Mouse (Mus musculus): Measurements from ENCODE around the gene Nmi.
A peak's percentile ranks its signal among the peaks of the same experiment; 100 is the strongest.

Gene Nmi

DNA sequence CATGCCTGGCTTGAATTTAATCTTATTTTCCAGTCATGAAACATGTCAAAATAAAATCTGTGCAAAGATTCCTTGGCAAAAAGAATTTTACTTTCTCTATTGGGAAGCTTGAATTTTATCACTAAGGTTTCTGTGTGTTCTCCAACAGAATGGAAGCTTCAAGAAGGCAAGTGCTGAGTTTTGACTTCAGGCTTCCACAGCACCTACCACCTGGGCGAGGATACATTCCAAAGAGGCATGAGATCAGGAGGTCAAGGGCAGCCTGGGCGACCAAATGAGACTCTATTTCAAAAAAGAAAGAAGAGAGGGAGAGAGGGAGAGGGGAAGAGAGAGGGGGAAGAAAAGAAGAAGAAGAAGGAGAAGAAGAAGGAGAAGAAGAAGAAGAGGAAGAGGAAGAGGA, 27.5 kb downstream of the Nmi start:
- DNase-seq (ENCODE audit: low read depth, low spot score): no peak

DNA sequence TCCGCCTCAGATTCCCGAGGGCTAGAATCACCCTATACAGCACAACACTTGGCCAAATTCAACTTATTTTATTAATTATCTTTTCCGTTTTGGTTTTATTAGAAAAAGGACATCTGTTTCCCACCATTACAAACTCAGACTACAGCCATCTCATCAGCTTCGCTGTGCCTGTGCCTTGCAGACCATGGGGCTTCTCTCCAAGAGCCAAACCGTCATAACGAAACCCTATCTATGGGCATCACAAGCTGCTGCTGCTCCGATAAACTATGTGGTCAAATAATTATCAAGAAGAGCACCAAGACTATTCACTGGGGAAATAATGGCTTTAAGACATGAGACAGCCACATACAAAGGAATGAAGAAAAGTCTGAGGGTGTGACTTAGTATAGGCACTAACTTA, 31.5 kb downstream of the Nmi start:
- no peak for DNase-seq (ENCODE audit: low read depth, low spot score)

DNA sequence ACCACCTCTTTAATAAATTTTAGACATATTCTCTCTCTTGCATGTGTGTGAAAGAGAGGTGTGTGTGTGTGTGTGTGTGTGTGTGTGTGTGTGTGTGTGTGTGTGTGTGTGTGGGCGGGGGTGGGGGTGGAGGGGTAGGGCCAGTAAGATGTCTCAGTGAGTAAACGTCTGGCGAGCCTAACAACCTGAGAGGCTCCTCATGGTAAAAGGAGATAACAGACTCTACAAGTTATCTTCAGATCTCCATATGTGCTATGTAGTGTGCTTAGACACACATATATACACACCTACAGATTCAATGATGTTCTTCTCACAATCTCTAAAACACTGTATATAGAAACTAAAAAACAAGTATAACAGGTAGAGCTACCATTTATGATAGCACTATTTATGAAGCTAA, 34.5 kb downstream of the Nmi start:
- no peak for DNase-seq (ENCODE audit: low read depth, low spot score)

DNA sequence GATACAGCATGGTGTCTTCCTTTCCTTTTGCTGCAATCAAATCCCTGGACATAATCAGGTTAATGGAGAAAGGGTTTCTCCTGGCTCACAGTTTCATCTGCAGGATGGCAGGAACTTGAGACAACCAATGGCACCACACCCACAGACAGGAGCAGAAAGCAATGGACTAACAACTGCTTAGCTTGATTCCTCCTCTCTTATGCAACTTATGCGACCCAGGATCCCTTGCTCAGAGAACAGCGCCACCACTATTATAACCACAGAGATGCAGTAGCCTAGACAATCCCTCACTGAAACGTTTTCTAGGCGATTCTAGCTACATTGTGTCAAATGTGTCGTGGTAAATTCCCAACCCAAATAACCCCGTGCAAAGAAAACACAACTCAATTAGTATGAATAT, 36.3 kb downstream of the Nmi start:
- DNase-seq (ENCODE audit: low read depth, low spot score): peak; percentile 5

DNA sequence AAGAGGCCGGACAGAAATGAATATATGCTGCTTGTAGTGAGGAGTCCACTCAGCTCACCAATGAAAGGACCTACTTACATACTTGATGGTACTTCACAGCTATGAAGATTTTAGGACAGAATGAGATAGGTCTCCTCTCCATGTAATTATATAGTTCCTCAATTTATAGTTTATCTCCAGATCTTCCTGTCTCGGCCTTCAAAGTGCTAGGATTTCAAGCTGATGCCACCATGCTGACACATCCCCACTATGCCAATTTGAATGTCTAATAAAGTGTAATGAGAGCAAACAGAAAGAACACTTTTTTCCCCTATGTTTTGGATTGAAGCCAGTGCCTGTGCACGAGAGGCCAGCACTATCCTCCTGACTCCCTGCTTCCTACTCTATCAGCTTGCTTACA, 36.7 kb downstream of the Nmi start:
- no peak for DNase-seq (ENCODE audit: low read depth, low spot score)

DNA sequence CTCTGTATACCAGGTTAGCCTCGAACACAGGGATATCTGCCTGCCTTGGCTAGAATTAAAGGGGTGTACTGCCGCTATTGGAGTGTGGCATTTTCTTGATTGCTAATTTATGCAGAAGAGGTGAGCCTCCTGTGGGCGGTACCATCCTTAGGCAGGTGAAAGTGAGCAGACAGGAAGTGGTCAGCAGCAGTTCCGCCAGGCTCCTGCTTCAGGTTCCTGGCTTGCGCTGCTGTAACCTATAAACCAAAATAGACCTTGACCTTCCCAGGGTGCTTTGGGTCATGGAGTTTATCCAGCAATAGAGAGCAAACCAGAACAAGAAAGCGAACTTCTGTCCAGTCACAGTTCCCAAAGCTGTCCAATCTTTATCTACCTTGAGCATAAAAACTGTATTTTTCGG, 37.4 kb downstream of the Nmi start:
- peak; percentile 20 for DNase-seq (ENCODE audit: low read depth, low spot score)

DNA sequence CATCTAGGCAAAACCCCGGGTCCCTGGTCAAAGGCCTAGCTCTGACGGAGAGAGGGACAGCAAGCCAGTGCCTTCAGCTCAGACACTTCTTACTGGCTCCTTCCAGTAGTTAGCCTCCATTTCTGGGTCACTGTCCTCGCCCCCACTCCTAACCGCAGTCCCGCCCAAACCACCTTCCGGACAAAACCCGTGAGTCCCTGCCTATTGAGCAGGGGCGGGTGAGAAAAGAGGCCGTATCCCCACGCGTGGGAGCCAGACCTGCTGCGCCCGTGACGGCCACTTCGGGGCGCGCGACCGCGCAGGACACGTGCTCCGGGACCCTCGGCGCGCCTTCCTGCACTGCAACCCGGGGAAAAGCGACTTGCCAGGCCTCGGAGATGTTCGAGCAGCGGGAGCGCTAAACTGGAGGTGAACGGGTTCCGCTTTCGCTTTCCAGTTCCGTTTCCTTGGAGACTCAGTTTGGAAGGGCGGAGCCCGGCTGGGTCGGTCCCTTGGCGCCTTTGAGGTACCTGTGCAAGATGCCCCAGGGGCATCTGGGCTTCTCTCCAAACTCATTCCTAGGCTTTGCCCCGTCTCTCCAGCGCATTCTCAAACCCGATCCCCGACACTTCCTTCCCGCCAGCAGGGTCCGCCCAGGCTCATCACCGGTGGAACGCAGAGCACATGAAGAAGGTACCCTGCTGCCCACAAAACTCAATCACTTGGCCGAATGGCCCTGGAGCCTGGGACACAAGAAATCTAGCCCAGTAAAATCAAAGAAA, 38.5 kb downstream of the Nmi start, which contains the start of gene Rbm43:
TSS of gene Rbm43 (minus strand) at position 590 of the 761 bp plus-strand sequence.
- peak; percentile 95 for DNase-seq (ENCODE audit: low read depth, low spot score)

DNA sequence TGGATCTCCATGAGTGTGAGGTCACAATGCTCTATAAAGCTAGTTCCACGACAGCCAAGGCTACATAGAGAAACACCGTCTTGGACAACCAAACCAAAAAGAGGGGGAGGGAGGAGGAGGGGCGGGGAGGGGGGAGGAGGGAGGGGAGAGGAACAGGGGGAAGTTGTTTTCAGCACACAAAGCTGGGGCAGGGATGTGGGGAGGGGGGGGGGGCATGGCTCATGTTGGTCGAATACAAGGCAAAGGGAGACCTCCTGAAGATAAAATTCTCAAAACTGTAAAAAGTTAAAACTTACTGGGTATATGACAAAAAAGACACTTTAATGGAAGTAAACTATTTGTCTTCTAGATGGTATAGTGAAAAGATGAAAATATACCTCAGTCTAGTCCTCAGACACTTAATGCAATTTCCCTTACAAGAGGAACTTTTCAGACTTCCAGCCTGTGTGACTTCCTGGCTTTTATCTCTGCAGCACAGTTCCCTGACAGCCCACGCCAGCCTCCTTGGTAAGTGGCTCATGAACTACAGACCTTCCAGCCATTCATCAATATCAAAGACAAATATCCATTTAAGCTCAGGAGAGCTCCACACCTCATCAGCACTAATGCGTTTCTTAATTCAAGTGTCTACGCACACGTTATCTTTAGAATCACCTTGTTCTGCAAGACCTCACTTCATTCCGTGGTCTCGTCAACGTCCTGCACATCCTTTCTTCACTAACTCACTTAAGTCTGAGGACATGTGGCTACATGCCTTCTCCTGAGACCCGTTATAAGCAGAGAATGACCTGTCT, 39.8 kb downstream of the Nmi start:
- peak; percentile 72 for DNase-seq (ENCODE audit: low read depth, low spot score)

DNA sequence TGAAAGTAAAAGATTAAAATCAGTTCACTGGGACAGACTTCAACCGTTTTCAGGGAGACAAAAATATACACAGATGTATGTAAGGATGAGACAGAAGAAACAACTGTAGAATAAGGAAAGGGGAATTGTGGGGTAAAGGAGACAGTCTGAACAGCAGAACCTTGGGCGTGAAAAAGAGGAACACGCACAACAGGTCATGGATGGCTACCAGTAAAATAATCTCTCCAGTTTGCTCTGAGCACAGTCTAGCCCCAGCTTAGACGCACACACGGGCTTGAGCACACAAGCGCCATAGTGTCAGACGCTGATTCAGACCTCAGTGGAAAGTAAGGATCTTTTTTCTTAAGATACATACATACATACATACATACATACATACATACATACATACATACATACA, 42.1 kb downstream of the Nmi start:
- DNase-seq (ENCODE audit: low read depth, low spot score): peak; percentile 52

DNA sequence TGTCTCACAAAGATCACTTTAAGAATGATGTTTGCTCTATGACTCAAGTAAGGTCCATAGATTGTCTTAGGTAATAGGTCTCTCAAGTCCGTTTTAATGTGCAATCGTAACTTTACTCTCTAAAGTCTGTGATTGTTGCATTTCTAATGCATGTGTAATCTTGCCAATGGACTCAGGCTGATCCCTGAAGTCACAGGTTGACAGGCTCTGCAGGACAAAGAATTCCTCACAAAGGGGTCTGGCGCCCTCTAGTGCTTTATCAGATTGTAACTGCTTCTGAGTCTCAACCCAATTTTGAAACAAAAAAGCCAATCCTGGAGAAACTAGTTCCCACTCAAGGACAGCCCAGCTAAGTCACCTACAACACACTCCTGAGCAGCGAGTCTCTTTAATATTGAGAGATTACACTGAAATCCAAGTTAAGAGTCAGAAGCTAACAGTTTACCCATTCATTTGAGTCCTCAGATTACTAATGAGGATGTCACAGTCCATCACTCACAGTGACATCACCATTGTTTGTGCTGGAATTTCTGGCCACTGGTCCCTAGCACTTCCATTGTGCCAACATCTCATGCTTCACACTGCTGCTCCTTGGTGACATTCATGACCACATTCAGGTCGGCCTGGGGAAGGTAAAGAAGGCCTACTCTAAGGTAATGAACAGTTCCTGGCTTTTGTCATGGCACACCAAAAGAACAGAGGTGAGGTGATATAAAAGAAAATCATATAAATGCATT, 58.2 kb downstream of the Nmi start:
- peak; percentile 63 for DNase-seq (ENCODE audit: low read depth, low spot score)

DNA sequence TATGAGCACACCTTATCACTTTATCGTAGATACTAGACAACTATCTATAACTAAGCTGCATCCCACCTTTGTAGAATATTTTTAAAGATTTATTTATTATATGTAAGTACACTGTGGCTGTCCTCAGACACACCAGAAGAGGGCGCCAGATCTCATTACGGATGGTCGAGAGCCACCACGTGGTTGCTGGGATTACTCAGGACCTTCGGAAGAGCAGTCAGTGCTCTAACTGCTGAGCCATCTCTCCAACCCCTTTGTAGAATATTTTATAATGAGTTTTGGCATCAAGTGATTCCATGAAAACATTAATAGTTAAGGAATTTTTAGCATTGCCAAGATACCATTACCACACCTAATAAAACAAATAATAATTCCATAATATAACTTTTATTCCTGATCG, 58.8 kb downstream of the Nmi start:
- DNase-seq (ENCODE audit: low read depth, low spot score): no peak

DNA sequence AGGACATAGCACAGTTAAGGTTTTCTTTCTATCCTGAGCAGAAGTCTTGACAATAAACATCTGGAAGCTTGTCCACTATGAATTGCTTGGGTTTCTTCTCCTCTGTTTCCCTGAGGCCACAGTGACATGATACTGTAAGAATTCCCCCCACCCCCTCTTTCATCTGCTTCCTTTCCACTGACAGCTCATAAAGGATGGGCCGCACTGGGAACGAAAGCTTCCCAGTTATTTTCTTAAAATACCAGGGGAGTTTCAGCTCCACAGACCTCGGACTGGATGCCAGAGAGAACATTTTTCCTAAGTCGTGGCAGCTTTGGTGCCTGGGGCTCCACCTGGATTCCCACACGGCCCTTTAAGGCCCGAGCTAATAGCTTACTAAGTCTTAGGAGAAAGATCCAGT, 60.6 kb downstream of the Nmi start:
- no peak for DNase-seq (ENCODE audit: low read depth, low spot score)

DNA sequence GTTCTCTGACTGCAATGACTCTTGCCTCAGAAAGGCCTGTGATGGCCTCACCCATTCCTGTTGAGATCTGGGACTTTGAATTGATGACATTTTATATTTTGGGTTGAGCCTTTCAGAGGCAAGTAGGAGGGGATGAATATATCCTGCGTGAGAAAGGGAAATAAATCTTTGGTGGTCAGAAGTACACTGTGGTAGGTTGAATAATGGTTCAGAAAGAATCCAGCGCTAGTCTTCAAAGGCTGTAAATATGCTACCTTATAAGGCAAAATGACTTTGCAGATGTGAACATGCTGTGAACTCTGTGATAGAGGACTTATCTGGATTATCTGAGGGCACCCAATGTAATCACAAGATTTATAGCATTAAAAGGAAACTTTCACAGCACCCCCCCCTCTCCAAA, 61.4 kb downstream of the Nmi start:
- no peak for DNase-seq (ENCODE audit: low read depth, low spot score)

DNA sequence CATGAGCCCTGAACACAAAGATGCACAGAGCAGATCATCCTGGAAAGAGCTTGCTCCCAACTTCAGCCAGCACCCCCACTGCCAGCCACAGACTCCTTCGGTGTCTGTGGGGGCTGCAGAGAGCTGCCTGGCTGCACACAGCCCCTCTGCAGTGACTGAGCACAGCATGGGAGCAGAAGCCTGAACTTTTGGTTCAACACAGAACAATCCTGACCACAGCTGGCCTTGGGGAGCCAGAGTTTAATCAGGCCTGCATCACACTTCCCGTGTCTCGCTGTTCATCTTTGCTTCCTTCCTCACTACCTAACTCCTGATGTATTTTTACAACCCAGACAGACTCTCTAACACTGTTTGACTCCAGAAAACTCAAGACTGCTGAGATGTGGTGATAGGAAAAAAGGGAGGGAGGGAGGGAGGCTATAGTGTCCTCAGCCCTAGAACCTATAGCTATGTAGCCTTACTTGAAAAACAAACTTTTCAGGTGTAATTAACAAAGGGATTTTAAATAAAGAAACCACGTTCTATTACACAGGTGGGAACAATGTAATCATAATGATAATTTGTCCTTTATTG, 65.7 kb downstream of the Nmi start:
- DNase-seq (ENCODE audit: low read depth, low spot score): no peak

DNA sequence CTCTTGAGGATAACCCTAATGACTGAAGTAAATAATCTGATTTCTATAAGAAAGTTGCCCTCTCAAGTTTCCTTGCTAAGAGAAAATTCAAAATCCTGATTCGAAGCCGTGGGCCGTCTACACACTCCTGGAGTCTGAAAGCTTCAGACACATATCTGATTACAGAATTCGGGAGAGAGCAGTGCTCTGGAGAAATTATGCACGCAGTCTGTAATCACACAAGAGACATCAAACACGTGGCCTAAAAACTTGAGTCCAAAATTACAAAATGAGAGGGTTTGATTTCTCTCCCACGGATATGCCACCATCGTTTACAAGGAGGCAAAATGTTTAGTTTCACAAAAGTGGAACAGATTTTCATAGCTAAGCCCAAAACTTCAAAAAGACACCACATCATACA, 67.7 kb downstream of the Nmi start:
- no peak for DNase-seq (ENCODE audit: low read depth, low spot score)

Measured in A20 (cell line).